Mouse (Mus musculus) large intestine, adult 2 months (tissue): ENCODE results near the gene Mfsd6. TPM values are rescaled to one million over a fixed set of nuclear protein-coding genes. Genes with fewer than 3 reads are reported as not detected.

ENCODE experiments used
- DNase-seq: peaks from one replicate; pipeline ENCODE4 v3.0.0-alpha.2; 2012; ENCODE audit warnings: low read depth, low spot score
- WGBS: fragments of 180-500 bp; shearing (Covaris S2); methylation state at CpG from one replicate; pipeline ENCODE4 v1.1.7; 2018; 5-methylcytosine and 5-hydroxymethylcytosine counted together
- polyA plus RNA-seq: library from polyadenylated mRNA; depleted of rRNA; stranded (reverse); fragments of >200 nt; gene quantifications from 2 replicates; pipeline ENCODE4 v1.2.3, GENCODE M21; 2012; rRNA removed

Mfsd6 gene
- polyA plus RNA-seq, 1 experiment: 15.9 TPM

DNA sequence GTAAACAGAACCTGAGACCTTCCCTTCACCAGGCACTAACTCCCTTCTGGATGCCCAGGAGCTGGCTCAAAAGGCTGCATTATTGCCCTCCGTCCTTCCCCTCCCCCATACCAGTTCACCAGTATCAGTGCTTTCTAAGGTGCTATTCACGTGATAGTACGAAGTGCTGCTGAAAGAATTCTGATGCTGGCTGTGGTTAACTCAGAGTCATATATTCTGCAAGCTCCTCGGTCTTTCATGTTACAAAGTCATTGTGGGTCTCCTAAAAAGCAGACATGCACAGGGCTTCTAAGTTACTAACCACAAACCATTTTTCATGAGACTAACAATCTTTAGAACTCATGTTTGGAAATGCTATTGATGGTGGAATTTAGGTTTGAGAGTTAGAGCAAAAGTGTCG, 77.2 kb downstream of the Mfsd6 start:
- 88% methylated on average over 5 of the region's 5 CpGs for whole genome bisulfite sequencing

DNA sequence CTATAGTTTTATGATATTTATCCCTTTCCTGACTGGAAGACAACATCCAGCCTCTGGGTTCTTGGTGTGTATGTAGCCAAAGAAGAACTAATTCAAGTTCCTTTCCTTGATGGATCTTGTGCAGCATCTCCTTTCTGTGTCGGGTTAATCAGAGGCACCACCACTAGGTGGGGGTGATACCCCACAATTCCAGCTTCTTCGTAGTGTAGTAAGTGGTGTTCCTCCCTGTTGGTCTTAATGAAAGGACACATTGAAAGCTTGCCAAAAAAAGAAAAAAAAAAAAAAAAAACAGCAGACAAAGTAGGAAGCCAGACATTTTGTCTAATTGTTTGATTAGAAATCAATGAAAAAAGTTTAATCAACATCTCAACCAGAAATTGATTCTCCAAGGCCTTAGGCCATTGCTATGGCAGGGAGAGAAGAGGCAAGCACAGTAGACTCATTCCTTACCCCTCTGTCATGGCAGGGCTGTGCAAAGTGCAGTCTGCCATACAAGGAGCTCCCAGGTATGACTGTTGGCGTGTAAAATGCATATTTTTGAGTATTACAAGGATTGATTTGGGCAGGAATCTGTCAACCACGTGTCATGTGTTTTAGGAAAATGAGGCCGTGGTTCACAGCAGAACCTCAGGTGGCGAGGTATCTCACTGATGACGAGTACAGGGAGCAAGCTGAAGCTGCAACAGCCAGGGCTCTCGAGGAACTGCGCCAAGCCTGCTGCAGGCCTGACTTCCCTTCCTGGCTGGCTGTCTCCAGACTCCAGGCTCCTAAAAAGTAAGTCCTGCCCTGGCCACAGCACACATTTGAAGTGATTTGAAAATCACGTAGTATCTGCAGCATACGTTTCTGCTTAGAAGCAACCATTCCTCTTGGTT, 78.9 kb downstream of the Mfsd6 start:
- WGBS: 74% methylated on average over 11 of the region's 11 CpGs
- peak; percentile 38 for DNase-seq

More for the DNA sequence above, 77.2 kb downstream of the Mfsd6 start:
- no peak for DNase-seq

DNA sequence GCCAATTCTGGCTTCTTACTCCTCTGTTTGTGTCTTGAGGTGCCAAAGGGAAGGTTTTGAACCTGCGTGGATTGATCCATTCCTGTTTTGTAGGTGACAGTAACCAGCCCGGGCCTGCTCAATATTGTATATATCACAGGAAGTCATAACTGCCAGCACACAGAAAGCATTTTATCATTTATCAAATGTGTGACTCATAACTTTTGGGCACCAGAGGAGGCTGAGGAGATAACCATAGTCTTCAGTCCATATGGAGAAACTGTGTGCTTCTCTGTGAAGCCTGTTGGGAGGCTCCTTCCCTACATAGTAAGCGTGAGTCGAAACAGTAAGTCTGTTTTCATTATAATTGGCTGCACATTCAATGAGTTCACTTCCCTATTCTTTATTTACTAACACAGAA, 86.5 kb downstream of the Mfsd6 start:
- 85% methylated on average over 4 of the region's 4 CpGs for WGBS
- DNase-seq: no peak

DNA sequence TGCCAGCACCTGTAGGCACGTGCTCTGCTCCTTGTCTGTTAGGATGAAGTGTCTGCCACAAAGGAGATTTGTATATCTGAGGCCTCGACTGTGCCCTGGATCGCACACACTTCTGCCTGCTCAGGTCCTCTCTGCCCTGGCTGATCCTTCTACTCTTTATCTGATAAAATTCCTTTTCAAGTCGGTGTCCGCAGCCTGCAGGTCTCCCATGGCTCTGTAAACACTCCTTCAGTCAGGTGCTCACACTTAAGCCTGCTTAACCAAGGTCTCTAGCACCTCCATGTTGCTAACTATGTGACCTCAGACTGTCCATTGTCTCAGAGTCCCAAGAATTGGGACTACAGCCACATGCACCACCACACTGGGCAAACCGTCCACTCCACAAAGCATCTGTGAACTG, 87.0 kb downstream of the Mfsd6 start:
- WGBS: 83% methylated on average over 6 of the region's 6 CpGs
- DNase-seq: no peak

DNA sequence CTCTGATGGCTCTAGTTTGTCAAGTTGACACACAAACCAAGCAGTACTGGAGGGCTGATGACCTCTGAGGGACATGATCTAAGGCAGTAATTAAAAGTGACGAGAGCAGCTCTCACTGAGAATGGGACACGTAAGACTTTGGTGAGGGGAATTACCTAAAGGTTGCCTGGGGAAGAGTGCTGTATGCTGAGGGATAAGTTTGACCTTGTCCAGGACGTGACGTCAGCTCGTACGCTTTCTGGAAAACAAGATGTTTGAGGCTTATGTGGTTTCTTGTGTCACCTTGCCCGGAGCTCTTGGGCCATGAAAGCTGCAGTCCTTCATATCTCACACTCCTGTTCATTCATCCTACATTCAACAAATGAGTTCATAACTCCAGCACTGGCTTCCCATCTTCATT, 88.2 kb downstream of the Mfsd6 start:
- no peak for DNase-seq
- 95% methylated on average over 7 of the region's 7 CpGs for WGBS

DNA sequence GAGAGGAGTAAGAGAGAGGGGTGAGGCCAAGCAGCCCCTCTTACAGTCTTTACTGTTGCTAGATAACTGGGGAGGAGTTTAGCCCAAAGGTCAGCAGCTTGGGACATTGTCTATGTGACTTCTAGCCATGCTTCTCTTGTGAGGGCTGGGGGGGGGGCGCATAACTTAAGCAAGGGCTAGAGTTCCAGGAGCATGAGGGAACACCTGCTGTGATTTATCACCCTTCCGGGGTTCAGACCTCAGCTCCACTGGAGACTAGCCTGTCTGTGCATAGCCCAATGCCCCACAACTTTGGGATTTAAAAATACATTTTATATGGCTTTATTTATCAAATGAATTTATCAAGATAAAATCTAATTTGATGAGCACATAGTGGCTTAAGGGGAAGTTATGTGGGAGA, 89.2 kb downstream of the Mfsd6 start:
- no peak for DNase-seq
- WGBS: 90% methylated on average over 2 of the region's 2 CpGs

DNA sequence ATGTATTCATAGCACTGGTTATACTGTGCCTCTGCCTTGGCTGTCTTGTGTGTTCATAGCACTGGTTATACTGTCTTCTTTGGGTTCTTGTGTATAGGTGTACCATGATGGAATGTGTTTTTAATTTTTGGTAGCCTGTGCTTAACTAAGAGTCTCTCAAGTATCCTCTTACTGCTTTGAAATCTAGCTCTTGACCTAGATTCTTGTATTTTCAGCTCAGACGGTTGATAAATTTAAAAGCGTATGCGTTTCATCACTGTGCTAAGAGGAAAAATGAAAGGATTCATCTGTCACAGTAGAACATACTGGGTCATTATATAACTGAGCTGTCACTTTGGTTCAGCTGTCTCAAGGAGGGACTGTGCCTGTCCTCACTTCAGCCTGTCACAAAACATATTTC, 91.3 kb downstream of the Mfsd6 start:
- DNase-seq: no peak
- WGBS: 81% methylated on average over 3 of the region's 3 CpGs

DNA sequence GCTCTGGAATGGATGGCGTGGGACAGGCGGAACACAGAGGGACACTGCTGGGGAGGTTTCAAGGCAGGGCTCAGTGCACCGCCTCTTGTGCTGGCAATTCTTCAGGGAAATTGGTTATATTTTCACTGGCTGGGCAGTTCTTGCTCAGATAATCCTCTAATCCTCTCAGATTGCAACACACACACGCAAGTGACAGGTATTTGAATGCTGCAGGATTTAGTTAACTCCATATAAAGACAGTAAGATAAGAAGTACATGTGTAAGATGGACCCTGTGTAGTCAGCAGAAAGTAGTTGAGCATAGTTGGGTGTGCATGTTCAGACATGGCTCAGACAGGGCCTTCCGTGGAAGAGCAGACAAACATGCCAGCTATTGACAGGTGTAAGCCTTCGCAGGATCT, 93.0 kb downstream of the Mfsd6 start:
- no peak for DNase-seq
- 79% methylated on average over 6 of the region's 6 CpGs for WGBS

DNA sequence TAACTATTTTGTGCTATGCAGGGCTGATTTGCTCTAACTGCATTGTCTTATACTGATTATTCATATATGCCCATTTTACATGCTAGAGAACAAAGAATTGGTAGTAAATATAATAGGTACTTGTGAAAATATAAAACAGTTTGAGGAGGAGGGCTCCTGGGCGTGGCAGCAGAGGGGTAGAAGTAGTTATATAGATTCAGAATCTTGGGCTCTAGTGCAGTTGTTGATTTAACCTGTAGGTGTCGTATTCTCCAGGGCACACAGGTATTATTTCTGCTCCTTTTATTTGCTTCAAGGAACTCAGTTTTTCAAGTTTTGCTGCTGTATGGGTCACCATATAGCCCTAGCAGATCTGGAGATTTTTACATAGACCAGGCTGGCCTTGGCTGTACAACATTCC, 95.7 kb downstream of the Mfsd6 start:
- 40% methylated on average over 2 of the region's 2 CpGs for WGBS
- DNase-seq: no peak

DNA sequence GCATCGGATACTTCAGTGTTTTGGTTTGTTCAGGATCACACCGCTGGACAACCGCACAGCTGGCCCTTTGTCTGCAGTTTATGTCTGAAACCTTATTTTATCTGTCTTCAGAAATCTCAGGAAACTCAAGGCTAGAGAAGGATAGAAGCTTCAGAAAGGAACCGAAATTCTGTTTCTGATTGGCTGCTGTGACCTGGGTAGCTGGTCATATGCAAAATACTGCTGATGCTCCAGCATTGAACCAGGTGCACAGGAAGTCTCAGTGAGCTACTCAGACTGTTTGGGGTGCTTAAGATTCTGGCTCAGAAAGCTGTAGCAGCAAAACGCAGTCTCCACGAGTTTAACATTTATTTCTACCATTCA, 96.3 kb downstream of the Mfsd6 start:
- WGBS: 0% methylated on average over 6 of the region's 6 CpGs
- peak; percentile 29 for DNase-seq

DNA sequence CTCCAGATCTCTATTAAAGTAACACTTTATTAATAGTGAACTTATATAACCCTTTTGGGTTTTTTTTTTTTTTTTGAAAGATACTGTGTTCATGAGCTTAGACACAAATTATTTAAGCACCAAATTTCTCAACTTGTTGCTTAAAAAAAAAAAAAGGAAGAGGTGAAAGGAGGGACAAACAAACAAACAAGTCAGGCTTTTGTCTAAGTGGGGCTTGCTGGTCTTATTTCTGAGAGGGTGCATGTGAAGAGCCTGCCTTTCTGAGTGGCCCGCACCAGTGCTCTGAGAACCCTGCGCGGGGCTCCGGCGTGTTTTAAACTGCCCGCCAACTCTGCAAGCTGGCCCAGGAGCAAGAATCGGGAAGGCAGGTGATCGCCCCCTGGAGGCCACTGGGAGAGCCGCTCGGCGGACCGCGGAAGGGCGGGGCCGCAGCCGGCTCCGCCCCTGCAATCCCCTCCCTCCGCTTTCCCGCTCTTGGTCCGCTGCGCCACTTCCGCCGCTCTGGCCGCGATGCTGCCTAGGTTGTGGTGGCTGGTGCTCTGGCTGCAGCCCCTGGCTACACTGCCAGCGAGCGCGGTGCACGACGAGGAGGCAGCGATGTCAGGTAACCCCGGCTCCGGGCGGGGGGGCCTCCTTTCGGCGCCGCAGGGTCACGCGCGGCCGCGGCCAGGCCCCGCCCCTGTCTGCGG, 96.9 kb downstream of the Mfsd6 start, which contains the start of gene Nemp2:
Gene Nemp2 (plus strand): TSS at position 456 of the 689 bp plus-strand sequence.
- DNase-seq: peak; percentile 68
- WGBS: under 1% methylated on average over 42 of the region's 44 CpGs

DNA sequence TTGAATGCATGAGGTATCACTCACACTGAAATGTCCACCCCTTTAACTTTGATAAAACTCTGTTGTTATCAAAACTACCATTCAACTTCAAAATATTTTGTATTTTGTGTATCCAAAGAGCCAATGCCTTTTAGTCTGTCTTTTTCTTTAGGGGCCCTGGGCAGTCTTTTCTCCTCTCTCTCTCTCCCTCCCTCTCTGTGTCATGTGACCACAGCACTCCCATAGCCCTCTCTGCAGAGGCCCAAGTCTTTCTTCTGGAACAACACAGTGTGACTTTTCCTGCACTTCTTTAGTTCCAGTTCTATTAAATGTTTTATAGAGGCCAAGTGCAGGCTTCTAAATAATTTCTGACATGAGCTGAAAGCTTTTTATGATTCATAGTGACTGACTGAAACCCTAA, 106.8 kb downstream of the Mfsd6 start:
- DNase-seq: no peak

DNA sequence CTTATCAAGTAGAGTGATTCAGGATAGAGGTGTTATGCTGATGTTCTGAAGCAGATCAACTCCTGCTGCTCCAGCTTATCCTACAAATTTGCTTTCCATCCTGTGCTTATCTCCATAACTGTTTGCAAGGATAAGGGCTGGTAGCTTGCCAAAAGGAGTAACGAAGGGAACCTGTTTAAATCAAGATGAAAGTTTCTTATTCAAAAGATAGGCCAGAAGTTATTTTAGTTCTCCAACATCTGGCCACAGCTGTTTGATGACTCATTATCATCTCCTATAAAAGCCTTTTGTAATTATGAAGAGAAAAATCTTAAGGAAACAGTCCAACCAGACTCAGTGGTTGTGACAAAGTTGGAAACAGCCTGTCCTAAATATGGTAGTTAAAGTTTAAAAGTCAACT, 109.0 kb downstream of the Mfsd6 start:
- WGBS: 14% methylated on average over 1 of the region's 1 CpGs
- DNase-seq: no peak

DNA sequence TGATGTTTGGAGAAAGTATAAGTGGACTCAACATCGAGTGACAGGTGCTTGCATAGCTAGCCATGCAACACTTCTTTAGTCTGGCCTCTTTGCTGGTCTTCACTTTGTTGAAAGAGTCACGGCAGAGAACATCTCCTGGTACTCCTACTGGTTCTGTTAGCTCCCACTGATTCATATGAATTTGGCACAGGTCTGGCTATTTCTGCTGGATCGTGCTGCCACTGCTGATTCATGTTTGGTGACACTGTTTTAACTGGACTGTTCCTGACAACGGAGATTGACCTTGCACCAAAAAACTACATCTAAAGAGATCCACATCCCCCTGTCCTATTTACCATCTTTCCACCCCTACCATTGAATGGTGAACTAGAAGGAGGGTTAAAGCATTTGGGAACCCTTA, 118.8 kb downstream of the Mfsd6 start:
- DNase-seq: no peak
- 87% methylated on average over 4 of the region's 4 CpGs for WGBS

DNA sequence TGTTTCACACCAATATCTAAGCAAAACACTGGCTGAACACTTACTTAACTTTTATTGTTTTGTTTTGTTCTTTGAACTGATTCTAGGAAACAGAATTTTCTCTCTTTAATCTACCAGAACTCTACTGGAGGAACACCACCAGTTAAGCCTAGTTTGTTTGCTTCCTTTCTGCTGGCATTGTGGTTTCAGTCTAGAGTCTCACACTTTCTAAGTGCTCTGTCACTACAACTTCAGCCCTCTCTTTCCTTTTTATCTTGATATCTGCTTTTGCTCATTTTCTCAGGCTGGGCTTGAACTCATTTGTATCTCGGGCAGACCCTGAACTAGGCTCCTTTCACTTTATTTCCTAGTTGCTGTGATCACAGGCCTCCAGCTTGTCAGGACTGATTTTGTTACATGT, 119.6 kb downstream of the Mfsd6 start:
- DNase-seq: no peak
- WGBS: 83% methylated on average over 1 of the region's 1 CpGs

Other genes starting within 250 kb of the Mfsd6 start
- 6.8 and 9.5 TPM in 2 replicates for gene Nab1, start 226.8 kb downstream of the Mfsd6 start, polyA plus RNA-seq
- 4.7 and 5.3 TPM in 2 replicates for gene Nemp2, start 96.8 kb downstream of the Mfsd6 start, polyA plus RNA-seq
- 6.5 and 13.4 TPM in 2 replicates for gene Inpp1, start 90.2 kb upstream of the Mfsd6 start, polyA plus RNA-seq
- 10.1 and 18.0 TPM in 2 replicates for gene Hibch, start 117.5 kb upstream of the Mfsd6 start, polyA plus RNA-seq